Mouse (Mus musculus): ENCODE measurements around the gene 4930415O20Rik. TPM values are rescaled to one million over a fixed set of nuclear protein-coding genes. Genes with fewer than 3 reads are reported as not detected.

4930415O20Rik gene
- polyA plus RNA-seq, 1 experiment from 2014 or later: not detected

DNA sequence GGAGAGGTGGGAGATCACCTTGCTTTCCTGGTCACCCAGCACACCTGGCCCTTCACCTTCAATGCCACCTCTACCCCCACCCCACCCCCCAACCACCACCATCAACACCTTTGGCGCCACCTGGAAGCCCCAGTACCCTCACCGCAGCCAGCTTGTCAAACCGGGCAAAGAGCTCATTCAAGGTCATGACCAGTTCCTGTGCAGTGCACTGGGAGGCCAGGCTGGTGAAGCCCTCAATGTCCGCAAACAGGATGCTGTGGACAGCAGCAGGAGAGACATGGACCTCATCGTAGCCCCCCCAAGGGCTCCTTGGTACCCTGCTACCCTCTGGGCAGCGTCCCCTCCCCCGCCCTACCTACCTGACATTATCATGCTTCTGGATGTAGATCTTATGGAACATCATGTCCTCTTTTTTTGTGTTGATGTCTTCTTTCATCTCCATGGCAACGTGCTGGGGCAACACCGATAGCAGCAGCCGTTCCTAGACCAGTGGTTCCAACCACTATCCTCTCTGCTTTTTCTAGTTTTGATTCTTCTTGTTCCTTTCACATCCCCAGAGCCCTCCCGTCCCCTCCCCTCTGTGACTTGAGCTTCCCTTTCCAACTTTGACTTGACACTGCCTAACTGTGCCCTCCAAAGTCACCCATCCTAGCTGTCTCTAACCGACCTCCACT lies 29.4 kb downstream of the 4930415O20Rik start:
- Histone ChIP-seq H3K4me3 (replicated peaks; ENCODE audit: low read length) (no peak overlapping the region), H3K27ac (no peak overlapping the region), H3K27me3 (ENCODE audit: control insufficient read depth, insufficient read depth, low read length) (no peaks in the 10 kb centered on the region), H3K9me3 (ENCODE audit: control insufficient read depth, low read length) (no peaks in the 10 kb centered on the region), H3K4me1 (replicated peaks; ENCODE audit: control insufficient read depth, insufficient read depth, low read length) (peaks cover 16% of the 10 kb centered on the region; the same call in 1 of the 2 replicates), H3K36me3 (replicated peaks; ENCODE audit: control insufficient read depth, insufficient read depth) (peaks cover 83% of the 10 kb centered on the region), H3K9ac (no peak overlapping the region), H3K4me2 (replicated peaks) (no peak overlapping the region)
- 74% methylated on average over 12 of the region's 12 CpGs for WGBS
- ATAC-seq (ENCODE audit: low FRiP score) (no peak), DNase-seq (ENCODE audit: low spot score) (no peak)

DNA sequence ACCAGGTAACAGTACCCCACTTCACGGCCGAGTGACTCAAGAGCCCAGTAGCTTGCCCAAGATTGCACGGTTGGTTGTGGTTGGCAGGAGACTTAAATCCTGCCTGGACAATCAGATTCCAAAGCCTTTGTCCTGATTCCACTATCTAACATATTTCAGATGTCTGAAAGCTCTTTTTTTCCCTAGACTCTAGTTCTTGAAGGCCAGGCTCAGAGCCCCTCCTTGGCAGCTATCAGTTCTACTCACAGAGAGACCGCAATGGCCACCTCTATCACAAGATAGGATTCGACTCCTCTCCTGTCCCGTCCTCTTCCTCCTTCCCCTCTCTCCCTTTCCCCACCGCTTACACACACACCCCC lies 31.0 kb downstream of the 4930415O20Rik start:
- Histone ChIP-seq H3K9ac (no peak overlapping the region), H3K27ac (no peak overlapping the region), H3K27me3 (ENCODE audit: control insufficient read depth, insufficient read depth, low read length) (no peaks in the 10 kb centered on the region), H3K9me3 (ENCODE audit: control insufficient read depth, low read length) (no peaks in the 10 kb centered on the region), H3K36me3 (replicated peaks; ENCODE audit: control insufficient read depth, insufficient read depth) (peaks cover 74% of the 10 kb centered on the region), H3K4me2 (replicated peaks) (peak overlapping the region; percentile 0; the same call in 1 of the 2 replicates), H3K4me3 (replicated peaks; ENCODE audit: low read length) (no peak overlapping the region), H3K4me1 (replicated peaks; ENCODE audit: control insufficient read depth, insufficient read depth, low read length) (peaks cover 18% of the 10 kb centered on the region)
- DNase-seq (ENCODE audit: low spot score): no peak
- WGBS: 78% methylated on average over 7 of the region's 7 CpGs
- ATAC-seq (ENCODE audit: low FRiP score): no peak

DNA sequence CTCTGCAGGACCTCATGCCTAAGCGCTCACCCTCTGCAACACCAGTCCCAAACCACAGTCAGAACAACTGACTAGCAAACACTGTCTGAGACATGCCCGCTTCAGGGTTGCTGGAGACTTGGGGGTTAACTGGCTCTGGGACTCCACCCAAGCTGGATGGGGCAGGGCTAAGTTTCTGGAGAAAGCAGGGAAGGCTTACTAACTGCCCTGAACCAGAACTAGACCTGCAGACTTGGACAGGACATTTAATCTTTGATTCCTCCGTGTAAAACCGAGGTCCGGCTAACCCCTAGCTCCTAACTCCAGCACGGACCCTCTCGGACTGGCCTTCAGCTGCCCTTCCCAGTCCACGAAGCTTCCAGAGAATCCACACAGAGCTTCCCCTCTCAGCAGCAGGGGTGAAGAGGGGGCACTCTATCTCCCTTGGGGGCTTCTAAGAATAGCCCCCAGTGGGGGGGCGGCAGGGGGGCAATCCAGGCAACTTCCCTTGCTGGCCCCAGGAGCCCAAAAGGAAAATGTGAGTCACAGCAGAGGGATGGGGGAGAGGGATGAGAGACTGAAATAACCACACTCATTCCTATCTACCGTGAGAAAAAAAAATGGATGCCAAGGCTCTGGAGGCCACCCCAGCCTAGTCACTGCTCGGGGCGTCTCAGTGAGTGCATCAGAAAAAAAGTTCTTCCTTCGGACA lies 31.5 kb downstream of the 4930415O20Rik start:
- DNase-seq (ENCODE audit: low spot score): no peak
- H3K4me3 ChIP-seq (replicated peaks; ENCODE audit: low read length): no peak overlapping the region
- ATAC-seq (ENCODE audit: low FRiP score): no peak
- H3K4me2 ChIP-seq (replicated peaks): peak overlapping the region; percentile 25; the same call in 1 of the 2 replicates
- H3K9ac ChIP-seq: no peak overlapping the region
- H3K9me3 ChIP-seq (ENCODE audit: control insufficient read depth, low read length): no peaks in the 10 kb centered on the region
- no peak overlapping the region for H3K27ac ChIP-seq
- peaks cover 23% of the 10 kb centered on the region for H3K4me1 ChIP-seq (replicated peaks; ENCODE audit: control insufficient read depth, insufficient read depth, low read length)
- WGBS: 64% methylated on average over 13 of the region's 13 CpGs
- peaks cover 68% of the 10 kb centered on the region for H3K36me3 ChIP-seq (replicated peaks; ENCODE audit: control insufficient read depth, insufficient read depth)
- no peaks in the 10 kb centered on the region for H3K27me3 ChIP-seq (ENCODE audit: control insufficient read depth, insufficient read depth, low read length)

DNA sequence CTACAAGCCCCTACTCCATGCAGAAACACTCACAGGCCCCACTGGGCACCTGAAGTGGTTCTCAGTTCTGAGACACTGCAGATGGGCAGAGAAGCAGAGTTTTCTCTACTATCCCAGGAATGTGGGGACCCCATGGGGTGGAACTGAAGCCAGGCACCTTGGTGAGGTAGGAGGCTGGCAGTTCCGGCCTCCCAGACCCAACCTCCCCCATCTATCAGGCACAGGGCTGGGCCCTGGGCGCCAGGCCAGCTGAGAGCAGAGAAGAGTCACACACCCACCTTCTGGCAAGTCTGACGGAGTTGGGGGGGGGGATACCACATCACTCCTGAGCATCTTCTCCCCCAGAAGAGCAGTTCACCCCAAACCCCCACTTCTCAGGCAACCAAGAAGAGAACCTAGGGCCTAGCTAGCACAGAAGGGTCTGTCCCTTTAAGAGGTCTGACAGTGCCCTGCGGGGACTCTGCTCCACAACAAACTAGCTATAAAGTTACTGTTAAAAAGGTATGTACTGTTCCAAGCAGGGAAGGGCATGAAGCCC lies 32.2 kb downstream of the 4930415O20Rik start:
- peaks cover 30% of the 10 kb centered on the region for H3K4me1 ChIP-seq (replicated peaks; ENCODE audit: control insufficient read depth, insufficient read depth, low read length)
- no peaks in the 10 kb centered on the region for H3K27me3 ChIP-seq (ENCODE audit: control insufficient read depth, insufficient read depth, low read length)
- no peak for DNase-seq (ENCODE audit: low spot score)
- H3K27ac ChIP-seq: no peak overlapping the region
- ATAC-seq (ENCODE audit: low FRiP score): no peak
- H3K4me2 ChIP-seq (replicated peaks): peak overlapping the region; percentile 25; the same call in 1 of the 2 replicates
- no peak overlapping the region for H3K4me3 ChIP-seq (replicated peaks; ENCODE audit: low read length)
- no peak overlapping the region for H3K9ac ChIP-seq
- H3K36me3 ChIP-seq (replicated peaks; ENCODE audit: control insufficient read depth, insufficient read depth): peaks cover 62% of the 10 kb centered on the region
- WGBS: 70% methylated on average over 4 of the region's 4 CpGs
- H3K9me3 ChIP-seq (ENCODE audit: control insufficient read depth, low read length): no peaks in the 10 kb centered on the region

DNA sequence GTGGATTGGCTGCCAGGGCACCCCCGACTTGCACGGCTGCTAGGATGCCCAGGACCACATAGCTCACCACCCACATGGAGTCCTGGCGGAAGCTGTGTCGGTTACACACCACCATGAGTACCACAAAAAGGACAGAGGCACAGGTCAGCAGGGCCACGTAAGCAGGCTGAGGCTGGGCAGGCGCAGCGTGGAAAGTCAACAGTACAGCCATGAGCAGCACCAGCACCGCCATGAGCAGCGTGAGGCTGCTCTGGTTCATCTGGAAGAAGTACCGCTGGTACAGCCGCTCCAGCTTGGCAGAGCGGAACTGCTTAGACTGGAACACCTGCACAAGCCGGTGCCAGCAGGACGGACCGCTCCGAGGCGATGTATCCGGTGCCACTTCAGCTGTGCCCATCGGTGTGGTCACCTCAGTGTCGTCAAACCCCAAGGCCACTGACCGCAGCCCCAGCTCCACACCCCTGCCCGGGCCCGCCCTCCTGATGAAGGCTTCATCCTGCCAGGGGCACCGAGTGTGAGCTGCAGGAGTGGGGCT lies 33.3 kb downstream of the 4930415O20Rik start:
- H3K4me3 ChIP-seq (replicated peaks; ENCODE audit: low read length): no peak overlapping the region
- H3K9me3 ChIP-seq (ENCODE audit: control insufficient read depth, low read length): no peaks in the 10 kb centered on the region
- no peak for ATAC-seq (ENCODE audit: low FRiP score)
- 92% methylated on average over 24 of the region's 24 CpGs for WGBS
- H3K4me1 ChIP-seq (replicated peaks; ENCODE audit: control insufficient read depth, insufficient read depth, low read length): peaks cover 38% of the 10 kb centered on the region
- no peak overlapping the region for H3K4me2 ChIP-seq (replicated peaks)
- DNase-seq (ENCODE audit: low spot score): no peak
- H3K27ac ChIP-seq: no peak overlapping the region
- no peaks in the 10 kb centered on the region for H3K27me3 ChIP-seq (ENCODE audit: control insufficient read depth, insufficient read depth, low read length)
- H3K36me3 ChIP-seq (replicated peaks; ENCODE audit: control insufficient read depth, insufficient read depth): peaks cover 51% of the 10 kb centered on the region
- no peak overlapping the region for H3K9ac ChIP-seq

DNA sequence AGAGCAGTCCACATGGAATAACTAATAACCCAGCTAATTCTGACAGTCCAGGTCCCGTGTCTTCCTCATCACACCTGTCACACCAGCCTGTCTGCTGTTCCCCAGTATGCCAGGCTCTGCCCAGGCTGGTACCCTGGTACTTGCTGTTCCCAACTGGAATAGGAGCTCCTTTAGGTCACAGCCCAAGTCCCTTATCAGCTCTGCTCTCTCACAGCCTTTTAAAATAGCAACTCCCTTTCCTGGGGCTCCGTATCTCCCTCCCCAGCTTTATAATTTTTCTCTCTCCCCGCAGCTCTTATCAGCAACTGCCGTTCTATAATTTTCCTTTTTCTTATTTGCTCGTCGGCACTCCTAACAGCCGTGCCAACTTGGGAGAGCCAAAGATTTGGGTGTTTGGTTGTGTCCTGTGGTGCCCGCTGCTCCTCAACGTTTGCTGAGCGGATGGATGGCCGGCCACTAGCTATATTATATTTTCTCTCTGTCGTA lies 35.3 kb downstream of the 4930415O20Rik start:
- H3K4me1 ChIP-seq (replicated peaks; ENCODE audit: control insufficient read depth, insufficient read depth, low read length): peaks cover 38% of the 10 kb centered on the region

DNA sequence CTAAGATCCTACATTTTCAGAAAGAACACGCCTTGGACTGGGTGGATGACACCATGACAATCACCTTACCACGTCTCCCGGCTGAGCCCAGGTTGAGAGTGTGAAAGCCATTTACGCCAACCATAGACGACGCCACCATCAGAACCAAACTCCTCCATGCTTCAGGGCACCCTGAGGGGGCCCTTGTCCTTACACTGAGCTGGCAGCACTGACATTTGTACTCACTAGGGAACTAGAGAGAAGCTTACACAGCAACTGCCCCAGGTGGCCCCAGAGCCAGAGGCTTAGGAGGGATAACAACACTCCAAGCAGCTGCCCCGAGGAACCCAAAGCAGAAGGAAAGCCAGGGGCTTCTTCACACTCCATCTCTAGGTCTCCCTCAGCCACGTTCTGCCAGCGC lies 35.9 kb downstream of the 4930415O20Rik start:
- Histone ChIP-seq H3K9me3 (ENCODE audit: control insufficient read depth, low read length) (no peaks in the 10 kb centered on the region), H3K27me3 (ENCODE audit: control insufficient read depth, insufficient read depth, low read length) (no peaks in the 10 kb centered on the region), H3K27ac (no peak overlapping the region), H3K4me3 (replicated peaks; ENCODE audit: low read length) (no peak overlapping the region), H3K4me1 (replicated peaks; ENCODE audit: control insufficient read depth, insufficient read depth, low read length) (peaks cover 38% of the 10 kb centered on the region), H3K36me3 (replicated peaks; ENCODE audit: control insufficient read depth, insufficient read depth) (peaks cover 26% of the 10 kb centered on the region), H3K9ac (peak overlapping the region; percentile 28; the same call in 1 of the 2 replicates), H3K4me2 (replicated peaks) (peak overlapping the region; percentile 95; the same call in 1 of the 2 replicates)
- 66% methylated on average over 9 of the region's 9 CpGs for WGBS
- DNase-seq (ENCODE audit: low spot score): no peak
- no peak for ATAC-seq (ENCODE audit: low FRiP score)

More for the DNA sequence above, 35.3 kb downstream of the 4930415O20Rik start:
- H3K4me2 ChIP-seq (replicated peaks): no peak overlapping the region
- no peaks in the 10 kb centered on the region for H3K27me3 ChIP-seq (ENCODE audit: control insufficient read depth, insufficient read depth, low read length)
- 91% methylated on average over 12 of the region's 12 CpGs for WGBS
- H3K27ac ChIP-seq: no peak overlapping the region
- DNase-seq (ENCODE audit: low spot score) (no peak), ATAC-seq (ENCODE audit: low FRiP score) (no peak)
- peaks cover 32% of the 10 kb centered on the region for H3K36me3 ChIP-seq (replicated peaks; ENCODE audit: control insufficient read depth, insufficient read depth)
- H3K9ac ChIP-seq: no peak overlapping the region
- no peaks in the 10 kb centered on the region for H3K9me3 ChIP-seq (ENCODE audit: control insufficient read depth, low read length)
- no peak overlapping the region for H3K4me3 ChIP-seq (replicated peaks; ENCODE audit: low read length)

DNA sequence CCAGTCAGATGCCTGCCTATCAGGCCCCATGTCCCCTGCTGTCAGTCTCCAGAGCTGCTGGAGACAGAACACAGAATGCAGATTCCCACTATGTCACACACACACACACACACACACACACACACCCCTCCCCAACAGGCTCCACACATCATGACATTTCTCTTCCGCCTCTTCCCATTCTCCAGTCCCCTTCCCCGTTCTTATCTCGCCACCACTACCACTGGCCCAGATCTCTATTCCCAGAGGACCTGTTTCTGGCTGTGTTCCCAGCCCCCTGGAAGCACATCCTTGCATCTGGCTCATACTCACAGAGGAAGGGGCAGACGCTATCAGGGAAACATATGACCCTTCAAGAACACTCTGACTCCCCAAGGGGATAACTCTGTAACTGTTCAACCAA lies 36.8 kb downstream of the 4930415O20Rik start:
- no peak for DNase-seq (ENCODE audit: low spot score)
- H3K9ac ChIP-seq: peak overlapping the region; percentile 89; the same call in 1 of the 2 replicates
- WGBS: 10% methylated on average over 4 of the region's 4 CpGs

More for the DNA sequence above, 36.8 kb downstream of the 4930415O20Rik start:
- H3K27ac ChIP-seq: no peak overlapping the region
- ATAC-seq (ENCODE audit: low FRiP score): no peak
- peaks cover 32% of the 10 kb centered on the region for H3K4me1 ChIP-seq (replicated peaks; ENCODE audit: control insufficient read depth, insufficient read depth, low read length)
- no peaks in the 10 kb centered on the region for H3K9me3 ChIP-seq (ENCODE audit: control insufficient read depth, low read length)
- H3K4me3 ChIP-seq (replicated peaks; ENCODE audit: low read length): peak overlapping the region; percentile 57; the same call in 1 of the 2 replicates
- H3K36me3 ChIP-seq (replicated peaks; ENCODE audit: control insufficient read depth, insufficient read depth): peaks cover 25% of the 10 kb centered on the region
- H3K27me3 ChIP-seq (ENCODE audit: control insufficient read depth, insufficient read depth, low read length): no peaks in the 10 kb centered on the region
- peak overlapping the region; percentile 95 for H3K4me2 ChIP-seq (replicated peaks)
